Mouse (Mus musculus): ENCODE results near the gene Lrrc7.

Lrrc7 gene

GRCm38 (mm10) chr3:158561987-158562360 lies at the start of gene Lrrc7:
Gene Lrrc7, minus strand, starts transcription at chr3:158562221.
- no peak for DNase-seq (ENCODE audit: low spot score)

GRCm38 (mm10) chr3:158607065-158607464 lies 45.0 kb upstream of the Lrrc7 start:
- DNase-seq (ENCODE audit: low spot score), result no peak

GRCm38 (mm10) chr3:158605274-158605673 lies 43.3 kb upstream of the Lrrc7 start:
- no peak for DNase-seq (ENCODE audit: low spot score)

- no peak for DNase-seq (ENCODE audit: low spot score)
Observed at GRCm38 (mm10) chr3:158561256-158561986, 600 bp downstream of the Lrrc7 start.

GRCm38 (mm10) chr3:158560891-158561255 lies 1.1 kb downstream of the Lrrc7 start:
- DNase-seq (ENCODE audit: low spot score), result no peak

- DNase-seq (ENCODE audit: low spot score), result no peak
Observed at GRCm38 (mm10) chr3:158559691-158560650, 2.0 kb downstream of the Lrrc7 start.

- no peak for DNase-seq (ENCODE audit: low spot score)
Observed at GRCm38 (mm10) chr3:158559131-158559658, 2.8 kb downstream of the Lrrc7 start.

GRCm38 (mm10) chr3:158558631-158559030 lies 3.4 kb downstream of the Lrrc7 start:
- DNase-seq (ENCODE audit: low spot score), result no peak

GRCm38 (mm10) chr3:158554280-158554679 lies 7.7 kb downstream of the Lrrc7 start:
- no peak for DNase-seq (ENCODE audit: low spot score)

GRCm38 (mm10) chr3:158552105-158552504 lies 9.9 kb downstream of the Lrrc7 start:
- DNase-seq (ENCODE audit: low spot score), result no peak

GRCm38 (mm10) chr3:158543481-158543880 lies 18.5 kb downstream of the Lrrc7 start:
- no peak for DNase-seq (ENCODE audit: low spot score)

- DNase-seq (ENCODE audit: low spot score), result no peak
Observed at GRCm38 (mm10) chr3:158532859-158533258, 29.2 kb downstream of the Lrrc7 start.

- DNase-seq (ENCODE audit: low spot score), result no peak
Observed at GRCm38 (mm10) chr3:158528471-158528870, 33.5 kb downstream of the Lrrc7 start.

- no peak for DNase-seq (ENCODE audit: low spot score)
Observed at GRCm38 (mm10) chr3:158493730-158494129, 68.3 kb downstream of the Lrrc7 start.

GRCm38 (mm10) chr3:158479677-158480076 lies 82.3 kb downstream of the Lrrc7 start:
- no peak for DNase-seq (ENCODE audit: low spot score)

- no peak for DNase-seq (ENCODE audit: low spot score)
Observed at GRCm38 (mm10) chr3:158400600-158400999, 161.4 kb downstream of the Lrrc7 start.

- no peak for DNase-seq (ENCODE audit: low spot score)
Observed at GRCm38 (mm10) chr3:158391534-158391933, 170.5 kb downstream of the Lrrc7 start.

GRCm38 (mm10) chr3:158388076-158388454 lies 174.0 kb downstream of the Lrrc7 start:
- DNase-seq (ENCODE audit: low spot score), result no peak

GRCm38 (mm10) chr3:158387413-158388075 lies 174.5 kb downstream of the Lrrc7 start:
- DNase-seq (ENCODE audit: low spot score), result no peak

- no peak for DNase-seq (ENCODE audit: low spot score)
Observed at GRCm38 (mm10) chr3:158386848-158387247, 175.2 kb downstream of the Lrrc7 start.

GRCm38 (mm10) chr3:158375885-158376284 lies 186.1 kb downstream of the Lrrc7 start:
- DNase-seq (ENCODE audit: low spot score), result no peak

- no peak for DNase-seq (ENCODE audit: low spot score)
Observed at GRCm38 (mm10) chr3:158369169-158369568, 192.9 kb downstream of the Lrrc7 start.
